Mouse (Mus musculus) CH12.LX (cell line): ENCODE results near the gene Tmsb4x.

Source experiments
- CHD2 ChIP-seq: IDR thresholded peaks from 2 replicates; pipeline ENCODE4 v1.6.1; 2011; ENCODE audit warnings: low read length, improper control_type of control experiment
- CTCF ChIP-seq, 2 experiments: IDR thresholded peaks in 1 of 2; conservative IDR thresholded peaks in 1 of 2; 2 replicates each; pipeline ENCODE4 v1.5.1; 2011 to 2012; ENCODE audit warnings: low read depth in 2 of 2, low read length in 2 of 2, improper control_type of control experiment in 1 of 2, inconsistent platforms in 1 of 2, mild to moderate bottlenecking in 1 of 2, moderate library complexity in 1 of 2
- ELF1 ChIP-seq: IDR thresholded peaks from 2 replicates; pipeline ENCODE4 v1.6.1; 2014; ENCODE audit warnings: low read depth, mild to moderate bottlenecking, inconsistent platforms, low read length, improper control_type of control experiment
- EP300 ChIP-seq: IDR thresholded peaks from 2 replicates; pipeline ENCODE4 v1.6.1; 2011; ENCODE audit warnings: low read length, improper control_type of control experiment
- ETS1 ChIP-seq: conservative IDR thresholded peaks from 2 replicates; pipeline ENCODE4 v1.6.1; 2012; ENCODE audit warnings: low read depth, mild to moderate bottlenecking, inconsistent platforms, low read length, improper control_type of control experiment, moderate library complexity
- GABPA ChIP-seq: IDR thresholded peaks from 2 replicates; pipeline ENCODE4 v1.6.1; 2012; ENCODE audit warnings: low read depth, low read length, improper control_type of control experiment, inconsistent platforms; ENCODE audit not compliant: insufficient replicate concordance
- HCFC1 ChIP-seq: IDR thresholded peaks from 2 replicates; pipeline ENCODE4 v1.6.1; 2012; ENCODE audit warnings: low read depth, mild to moderate bottlenecking, inconsistent platforms, low read length, improper control_type of control experiment
- IRF4 ChIP-seq: IDR thresholded peaks from 2 replicates; pipeline ENCODE4 v1.6.1; 2014; ENCODE audit warnings: low read depth, mild to moderate bottlenecking, inconsistent platforms, low read length, improper control_type of control experiment
- TBP ChIP-seq: conservative IDR thresholded peaks from 2 replicates; pipeline ENCODE4 v1.6.1; 2011; ENCODE audit warnings: low read depth, low read length, improper control_type of control experiment
- USF1 ChIP-seq: IDR thresholded peaks from 2 replicates; pipeline ENCODE4 v1.6.1; 2014; ENCODE audit warnings: low read depth, mild to moderate bottlenecking, inconsistent platforms, low read length, improper control_type of control experiment

DNA sequence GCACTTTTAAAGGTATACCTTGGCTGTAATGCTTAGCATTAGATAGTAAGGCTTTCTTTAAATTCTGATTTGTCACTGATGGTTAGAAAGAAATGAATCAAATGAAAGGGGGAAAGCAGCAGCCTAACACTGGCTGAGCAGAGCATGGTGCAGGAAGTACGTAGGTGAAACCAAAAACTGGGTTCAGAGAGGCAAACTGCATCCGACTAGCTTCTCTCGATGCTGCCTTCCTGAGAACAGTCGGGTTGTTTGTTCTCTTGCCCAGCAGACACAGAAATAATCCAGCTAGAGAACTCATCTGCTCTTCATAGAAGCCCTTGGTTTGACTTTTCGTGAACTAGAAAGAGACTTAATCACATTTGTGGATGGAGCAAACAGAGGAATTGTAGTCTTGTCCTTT lies 26.7 kb downstream of the Tmsb4x start:
- TF ChIP-seq CTCF (conservative IDR thresholded peaks at IDR 0.05 in 1 of 2, IDR thresholded peaks at IDR 0.05 in 1 of 2; ENCODE audit: low read depth in 2 of 2, low read length in 2 of 2) (no peak), EP300 (no peak), ETS1 (no peak), ELF1 (no peak), GABPA (no peak), TBP (no peak), IRF4 (no peak), HCFC1 (no peak), CHD2 (no peak), USF1 (no peak)
